Mouse (Mus musculus): ENCODE data around the gene Dzip1l.

- no peak for TF ChIP-seq CTCF (IDR thresholded peaks at IDR 0.05; ENCODE audit: extremely low read depth, insufficient read depth, low read length)
- TF ChIP-seq POLR2A (IDR thresholded peaks at IDR 0.05; ENCODE audit: extremely low read depth, insufficient read depth, low read length), result no peak
These were observed 56.4 kb downstream of the Dzip1l start for GRCm38 (mm10) chr9:99685536-99686231.
